Mouse (Mus musculus): ENCODE measurements at regions not wholly inside any gene's neighbourhood (a gene's known extent, or its start where the extent isn't known, plus 50 kb on each side); places are given as distances from the start of the nearest gene placed in this dataset.

DNA sequence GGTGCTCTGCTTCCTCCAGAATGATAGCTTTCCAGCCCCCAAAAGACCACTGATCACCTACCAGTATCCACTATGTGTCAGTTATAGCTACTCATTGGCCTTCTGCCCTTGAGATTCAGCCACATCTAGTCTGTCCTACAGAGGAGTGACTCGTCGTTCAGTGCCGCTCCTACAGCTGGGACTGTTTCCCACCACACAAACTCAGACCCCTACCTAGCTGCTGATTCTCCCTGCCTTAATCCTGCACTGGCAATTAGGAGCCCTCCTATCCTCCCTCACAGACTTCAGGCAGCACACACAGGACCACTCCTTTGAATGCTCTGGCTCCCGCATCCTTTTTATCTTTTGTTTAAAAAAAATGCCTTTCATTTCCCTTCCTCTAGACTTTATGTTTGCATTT lies 275.9 kb downstream of the Klf6 start:
- no peaks in the 10 kb centered on the region for H3K79me2 ChIP-seq (replicated peaks; ENCODE audit: control insufficient read depth, insufficient read depth, low read length)
- intact Hi-C loops (cut with DNase I), result no loop called here
- WGBS, result 44% methylated on average over 4 of the region's 4 CpGs
- no peak for TF ChIP-seq POLR2A (IDR thresholded peaks at IDR 0.05; ENCODE audit: insufficient read depth, low read depth, low read length)
- no peak for DNase-seq
- H3K27me3 ChIP-seq (ENCODE audit: control insufficient read depth, insufficient read depth, low read length), result no peaks in the 10 kb centered on the region
- H3K4me3 ChIP-seq, result no peak overlapping the region
- H3K9ac ChIP-seq (ENCODE audit: low read depth, low read length), result no peak overlapping the region
- H3K27ac ChIP-seq, result no peak overlapping the region
- H3K4me1 ChIP-seq (ENCODE audit: control insufficient read depth, insufficient read depth, low read length), result no peaks in the 10 kb centered on the region
- no peaks in the 10 kb centered on the region for H3K36me3 ChIP-seq (ENCODE audit: control insufficient read depth, insufficient read depth, low read length)

DNA sequence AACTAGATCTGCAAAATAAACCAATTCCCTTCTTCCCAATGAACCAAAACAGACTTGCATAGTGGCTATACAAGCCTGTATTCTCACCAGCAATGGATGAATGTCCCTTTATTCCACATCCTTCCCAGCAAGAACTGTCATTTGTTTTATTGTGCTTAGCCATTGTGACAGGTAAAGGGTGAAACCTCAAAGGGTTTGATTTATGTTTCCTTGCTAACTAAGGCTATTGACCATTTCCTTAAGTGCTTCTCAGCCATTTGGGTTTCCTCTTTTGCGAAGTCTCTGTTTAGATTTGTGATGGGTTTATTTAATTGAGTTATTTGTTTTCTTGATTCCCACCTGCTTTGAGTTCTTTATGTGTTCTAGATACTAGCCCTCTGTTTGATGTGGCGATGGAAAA lies 281.5 kb downstream of the Klf6 start:
- Histone ChIP-seq H3K79me2 (replicated peaks; ENCODE audit: control insufficient read depth, insufficient read depth, low read length) (no peaks in the 10 kb centered on the region), H3K4me1 (ENCODE audit: control insufficient read depth, insufficient read depth, low read length) (no peaks in the 10 kb centered on the region), H3K4me3 (no peak overlapping the region), H3K27ac (no peak overlapping the region), H3K9ac (ENCODE audit: low read depth, low read length) (no peak overlapping the region), H3K36me3 (ENCODE audit: control insufficient read depth, insufficient read depth, low read length) (no peaks in the 10 kb centered on the region), H3K27me3 (ENCODE audit: control insufficient read depth, insufficient read depth, low read length) (no peaks in the 10 kb centered on the region)
- TF ChIP-seq CTCF (IDR thresholded peaks at IDR 0.05) (no peak), POLR2A (IDR thresholded peaks at IDR 0.05; ENCODE audit: insufficient read depth, low read depth, low read length) (no peak), EP300 (IDR thresholded peaks at IDR 0.05; ENCODE audit: insufficient read depth, low read depth, low read length) (no peak)
- DNase-seq, result no peak
- WGBS, result 91% methylated on average over 2 of the region's 2 CpGs
- intact Hi-C loops (cut with DNase I), result no loop called here

DNA sequence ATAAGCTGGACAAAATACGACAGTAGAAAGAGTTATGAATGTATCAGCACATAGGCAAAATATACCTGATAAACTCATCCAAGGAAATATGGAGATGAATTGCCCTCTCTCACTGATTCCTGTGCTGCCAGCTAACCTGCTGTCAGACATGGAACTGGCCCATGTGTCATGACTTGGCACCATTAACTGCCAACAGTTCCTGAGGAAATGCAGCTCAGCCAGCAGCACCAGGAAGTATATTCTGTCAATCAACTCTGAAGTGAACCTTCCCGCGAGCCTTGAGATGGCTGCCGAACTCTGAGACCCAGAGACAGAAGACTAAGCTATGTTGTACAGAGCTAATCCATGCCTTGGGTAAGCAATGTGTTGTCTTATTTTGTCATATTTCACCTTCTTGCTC lies 292.4 kb downstream of the Klf6 start:
- Histone ChIP-seq H3K36me3 (ENCODE audit: control insufficient read depth, insufficient read depth, low read length) (no peaks in the 10 kb centered on the region), H3K27me3 (ENCODE audit: control insufficient read depth, insufficient read depth, low read length) (no peaks in the 10 kb centered on the region), H3K27ac (no peak overlapping the region), H3K4me3 (no peak overlapping the region), H3K9ac (ENCODE audit: low read depth, low read length) (no peak overlapping the region), H3K79me2 (replicated peaks; ENCODE audit: control insufficient read depth, insufficient read depth, low read length) (no peaks in the 10 kb centered on the region), H3K4me1 (ENCODE audit: control insufficient read depth, insufficient read depth, low read length) (no peaks in the 10 kb centered on the region)
- intact Hi-C loops (cut with DNase I), result no loop called here
- DNase-seq, result peak in 1 of 2 experiments; percentile 11
- 48% methylated on average over 4 of the region's 4 CpGs for WGBS
- TF ChIP-seq EP300 (IDR thresholded peaks at IDR 0.05; ENCODE audit: insufficient read depth, low read depth, low read length) (no peak), CTCF (IDR thresholded peaks at IDR 0.05) (no peak), POLR2A (IDR thresholded peaks at IDR 0.05; ENCODE audit: insufficient read depth, low read depth, low read length) (no peak)

DNA sequence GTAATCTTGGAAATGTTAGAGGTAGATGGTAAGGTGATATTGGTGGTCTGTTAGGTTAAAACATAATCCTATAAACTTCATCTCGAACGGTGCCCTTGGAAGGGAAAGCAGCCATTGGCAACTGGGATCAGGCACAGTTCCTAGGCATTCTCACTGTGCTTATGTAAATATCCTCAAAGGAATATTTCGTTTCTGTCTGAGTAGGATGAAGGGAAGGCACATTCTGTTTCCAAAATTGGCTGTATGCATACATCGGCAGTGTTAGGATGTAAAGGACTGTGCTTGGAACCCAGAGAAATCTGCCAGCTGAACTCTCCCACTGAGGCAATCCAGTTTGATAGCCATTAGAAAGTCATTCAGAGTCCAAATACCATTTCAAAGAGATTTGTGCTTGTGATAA lies 294.9 kb downstream of the Klf6 start:
- H3K27me3 ChIP-seq (ENCODE audit: control insufficient read depth, insufficient read depth, low read length), result no peaks in the 10 kb centered on the region
- H3K9ac ChIP-seq (ENCODE audit: low read depth, low read length), result no peak overlapping the region
- 81% methylated on average over 4 of the region's 4 CpGs for WGBS
- H3K27ac ChIP-seq, result no peak overlapping the region
- no peak overlapping the region for H3K4me3 ChIP-seq
- no peaks in the 10 kb centered on the region for H3K36me3 ChIP-seq (ENCODE audit: control insufficient read depth, insufficient read depth, low read length)
- no peak for TF ChIP-seq EP300 (IDR thresholded peaks at IDR 0.05; ENCODE audit: insufficient read depth, low read depth, low read length)
- TF ChIP-seq CTCF (IDR thresholded peaks at IDR 0.05), result no peak
- TF ChIP-seq POLR2A (IDR thresholded peaks at IDR 0.05; ENCODE audit: insufficient read depth, low read depth, low read length), result no peak
- DNase-seq, result no peak
- intact Hi-C loops (cut with DNase I), result no loop called here
- no peaks in the 10 kb centered on the region for H3K4me1 ChIP-seq (ENCODE audit: control insufficient read depth, insufficient read depth, low read length)
- no peaks in the 10 kb centered on the region for H3K79me2 ChIP-seq (replicated peaks; ENCODE audit: control insufficient read depth, insufficient read depth, low read length)

DNA sequence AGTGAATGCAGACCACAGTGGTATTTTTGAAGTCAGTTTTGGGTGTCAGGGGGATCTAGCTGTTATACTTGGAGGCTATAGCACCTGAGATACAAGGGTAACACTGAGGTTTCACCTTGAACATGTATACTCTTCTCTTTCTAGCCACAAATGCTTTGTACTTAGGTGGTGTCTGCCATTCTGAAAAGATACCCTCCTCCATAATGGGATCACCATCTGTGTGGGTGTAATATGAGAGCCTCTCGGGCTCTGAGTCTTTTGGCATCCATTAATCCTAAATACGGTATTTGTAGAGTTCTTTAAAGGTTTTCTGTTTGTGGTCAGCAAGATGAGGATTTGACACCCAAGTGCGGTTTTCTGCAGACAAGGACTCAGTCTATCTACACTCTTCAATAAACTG lies 295.7 kb downstream of the Klf6 start:
- Histone ChIP-seq H3K9ac (ENCODE audit: low read depth, low read length) (no peak overlapping the region), H3K27ac (no peak overlapping the region), H3K4me3 (no peak overlapping the region), H3K4me1 (ENCODE audit: control insufficient read depth, insufficient read depth, low read length) (no peaks in the 10 kb centered on the region), H3K79me2 (replicated peaks; ENCODE audit: control insufficient read depth, insufficient read depth, low read length) (no peaks in the 10 kb centered on the region), H3K36me3 (ENCODE audit: control insufficient read depth, insufficient read depth, low read length) (no peaks in the 10 kb centered on the region), H3K27me3 (ENCODE audit: control insufficient read depth, insufficient read depth, low read length) (no peaks in the 10 kb centered on the region)
- DNase-seq, result no peak
- intact Hi-C loops (cut with DNase I), result no loop called here
- 84% methylated on average over 3 of the region's 3 CpGs for WGBS
- TF ChIP-seq POLR2A (IDR thresholded peaks at IDR 0.05; ENCODE audit: insufficient read depth, low read depth, low read length) (no peak), CTCF (IDR thresholded peaks at IDR 0.05) (no peak), EP300 (IDR thresholded peaks at IDR 0.05; ENCODE audit: insufficient read depth, low read depth, low read length) (no peak)

GRCm38 (mm10) chr13:6157946-6158345 lies 296.7 kb downstream of the Klf6 start:
- intact Hi-C loops (cut with DNase I), result no loop called here
- TF ChIP-seq CTCF (IDR thresholded peaks at IDR 0.05), result no peak
- TF ChIP-seq EP300 (IDR thresholded peaks at IDR 0.05; ENCODE audit: insufficient read depth, low read depth, low read length), result no peak
- no peak for TF ChIP-seq POLR2A (IDR thresholded peaks at IDR 0.05; ENCODE audit: insufficient read depth, low read depth, low read length)
- no peaks in the 10 kb centered on the region for H3K79me2 ChIP-seq (replicated peaks; ENCODE audit: control insufficient read depth, insufficient read depth, low read length)
- H3K36me3 ChIP-seq (ENCODE audit: control insufficient read depth, insufficient read depth, low read length), result no peaks in the 10 kb centered on the region
- H3K4me3 ChIP-seq, result no peak overlapping the region
- H3K27me3 ChIP-seq (ENCODE audit: control insufficient read depth, insufficient read depth, low read length), result no peaks in the 10 kb centered on the region
- H3K4me1 ChIP-seq (ENCODE audit: control insufficient read depth, insufficient read depth, low read length), result no peaks in the 10 kb centered on the region
- no peak overlapping the region for H3K27ac ChIP-seq
- 80% methylated on average over 4 of the region's 4 CpGs for WGBS
- H3K9ac ChIP-seq (ENCODE audit: low read depth, low read length), result no peak overlapping the region
- DNase-seq, result no peak

Data from heart, adult 2 months (tissue).